Mouse (Mus musculus) lung, postnatal 0 days (tissue): ENCODE data around the gene Nek4.

Experiments
- CTCF ChIP-seq: IDR thresholded peaks from 2 replicates; pipeline ENCODE4 v1.5.1; 2016; ENCODE audit warnings: antibody characterized with exemption, mild to moderate bottlenecking
- EP300 ChIP-seq: IDR thresholded peaks from 2 replicates; pipeline ENCODE4 v1.6.1; 2016; ENCODE audit warnings: antibody characterized with exemption, mild to moderate bottlenecking, control low read depth

DNA sequence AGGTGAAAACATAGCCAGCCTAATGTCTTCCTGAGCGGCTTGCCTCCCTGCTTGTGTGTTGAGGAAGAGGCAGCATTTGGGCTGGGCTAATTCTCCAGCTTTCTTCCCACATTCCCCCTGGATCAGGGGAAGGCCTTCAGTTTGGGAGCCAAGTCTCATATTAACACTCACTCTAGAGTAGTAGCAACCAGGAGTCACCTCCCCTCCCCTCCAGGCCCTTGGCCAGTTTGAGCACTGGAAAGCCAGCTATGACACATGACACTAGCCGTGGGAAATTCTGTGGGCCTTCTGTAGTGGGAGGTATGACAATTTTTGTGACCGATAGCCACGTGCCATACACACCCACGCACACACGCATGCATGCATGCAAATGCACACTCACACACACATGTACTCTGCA, 45.2 kb upstream of the Nek4 start:
- TF ChIP-seq CTCF: no peak
- TF ChIP-seq EP300: no peak
